Mouse (Mus musculus) kidney, embryonic 14.5 days (tissue): Measurements from ENCODE around the gene Gm49380. TPM values are rescaled to one million over a fixed set of nuclear protein-coding genes. Genes with fewer than 3 reads are reported as not detected.
A peak's percentile ranks its signal among the peaks of the same experiment; 100 is the strongest.

ENCODE experiments used
- ATAC-seq: fragments of 200-750 bp; cut with Nextera tagmentation; 2 replicates; pipeline ENCODE4 v1.8.0; 2017; ENCODE audit warnings: moderate number of reproducible peaks, mild to moderate bottlenecking, moderate TSS enrichment, moderate library complexity; ENCODE audit not compliant: low FRiP score, low TSS enrichment
- H3K27ac ChIP-seq: fragments of 300-500 bp; sonication (generic); 2 replicates; pipeline ENCODE4 v1.5.1; 2014; ENCODE audit warnings: low read depth, mild to moderate bottlenecking, low read length, moderate library complexity, mixed read lengths
- H3K27me3 ChIP-seq: fragments of 300-500 bp; sonication (generic); 2 replicates; pipeline ENCODE4 v1.6.1; 2014; ENCODE audit warnings: mild to moderate bottlenecking, low read length; ENCODE audit not compliant: control insufficient read depth, insufficient read depth
- H3K36me3 ChIP-seq: fragments of 300-500 bp; sonication (generic); 2 replicates; pipeline ENCODE4 v1.6.1; 2014; ENCODE audit warnings: low read length, mixed read lengths; ENCODE audit not compliant: control insufficient read depth, insufficient read depth
- H3K4me1 ChIP-seq: fragments of 300-500 bp; sonication (generic); 2 replicates; pipeline ENCODE4 v1.6.1; 2014; ENCODE audit warnings: low read length, mixed read lengths; ENCODE audit not compliant: control insufficient read depth, insufficient read depth
- H3K4me2 ChIP-seq: fragments of 300-500 bp; sonication (generic); replicated peaks from 2 replicates; pipeline ENCODE4 v1.6.1; 2014; ENCODE audit warnings: low read depth, mild to moderate bottlenecking, low read length
- H3K4me3 ChIP-seq: fragments of 300-500 bp; sonication (generic); 2 replicates; pipeline ENCODE4 v1.5.1; 2014; ENCODE audit warnings: mild to moderate bottlenecking, low read length
- H3K9ac ChIP-seq: fragments of 300-500 bp; sonication (generic); 2 replicates; pipeline ENCODE4 v1.6.1; 2014; ENCODE audit warnings: low read depth, mild to moderate bottlenecking, low read length, moderate library complexity
- H3K9me3 ChIP-seq: fragments of 300-500 bp; sonication (generic); 2 replicates; pipeline ENCODE4 v1.6.1; 2016; ENCODE audit warnings: low read length; ENCODE audit not compliant: control insufficient read depth
- WGBS: fragments of 180-500 bp; shearing (Covaris S2); extraction: QIAGEN DNeasy Blood & Tissue Kit; methylation state at CpG from one replicate; pipeline ENCODE4 v1.1.7; 2014; 5-methylcytosine and 5-hydroxymethylcytosine counted together
- polyA plus RNA-seq: library from polyadenylated mRNA; unstranded; fragments of >200 nt; fragmentation: Nextera tagmentation; extraction: Ambion mirVana; gene quantifications from 2 replicates; pipeline ENCODE4 v1.2.1, GENCODE M21; 2014

The Gm49380 gene
- polyA plus RNA-seq, 1 experiment from 2014 or later, result 0.14 TPM

GRCm38 (mm10) chr9:44082266-44082665, 31.0 kb downstream of the Gm49380 start:
- Histone ChIP-seq H3K4me3 (no peak overlapping the region), H3K4me1 (peaks cover 45% of the 10 kb centered on the region), H3K27ac (no peak overlapping the region), H3K9ac (no peak overlapping the region), H3K9me3 (no peaks in the 10 kb centered on the region), H3K4me2 (no peak overlapping the region), H3K27me3 (0 out of 2 replicates have a peak, but pooled peaks cover 6% of the 10 kb centered on the region), H3K36me3 (no peaks in the 10 kb centered on the region)
- ATAC-seq, result no peak
- 93% methylated on average over 5 of the region's 5 CpGs for WGBS

DNA sequence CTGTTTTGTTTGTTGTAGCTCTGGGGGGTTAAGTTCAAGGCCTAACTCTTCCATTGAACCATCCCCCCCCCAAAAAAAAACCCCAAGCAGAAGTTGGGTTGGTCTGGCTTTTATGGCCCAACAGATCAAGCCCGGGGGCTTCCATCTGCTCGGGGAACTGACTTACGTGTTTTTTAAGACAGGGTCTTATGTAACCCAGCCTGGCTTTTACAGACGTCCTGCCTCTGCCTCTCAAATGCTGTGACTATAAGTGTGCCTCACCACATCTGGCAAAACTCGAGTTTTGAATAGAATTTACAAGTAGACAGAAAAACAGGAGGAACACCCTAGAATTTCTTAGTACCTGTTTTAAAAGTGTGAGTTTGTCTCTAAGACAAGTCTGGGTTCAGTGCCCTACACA, 31.7 kb downstream of the Gm49380 start:
- no peak for ATAC-seq
- H3K4me1 ChIP-seq, result peaks cover 45% of the 10 kb centered on the region
- no peak overlapping the region for H3K4me3 ChIP-seq
- 0 out of 2 replicates have a peak, but pooled peaks cover 6% of the 10 kb centered on the region for H3K27me3 ChIP-seq
- H3K9me3 ChIP-seq, result no peaks in the 10 kb centered on the region
- H3K4me2 ChIP-seq, result no peak overlapping the region
- H3K9ac ChIP-seq, result no peak overlapping the region
- no peak overlapping the region for H3K27ac ChIP-seq
- 66% methylated on average over 5 of the region's 5 CpGs for WGBS
- H3K36me3 ChIP-seq, result no peaks in the 10 kb centered on the region

DNA sequence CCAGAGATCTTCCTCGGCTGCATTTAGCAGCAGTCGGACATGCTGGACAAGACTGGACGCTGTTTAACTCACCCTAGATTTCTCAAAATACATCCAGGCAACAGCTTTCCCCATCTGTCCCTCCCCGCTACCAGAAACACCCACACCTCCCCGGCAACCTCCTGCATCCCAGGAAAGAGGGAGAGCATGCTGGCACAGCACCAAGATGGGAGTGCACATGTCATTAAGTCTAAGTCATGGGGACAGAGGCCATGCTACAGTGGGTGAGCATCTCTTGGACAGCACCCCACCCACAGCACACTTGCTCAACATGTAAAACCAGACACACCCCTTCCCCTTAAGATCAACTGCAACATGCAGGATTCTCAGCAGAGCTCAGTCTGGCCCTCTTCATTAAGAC, 32.3 kb downstream of the Gm49380 start:
- no peak for ATAC-seq
- Histone ChIP-seq H3K36me3 (no peaks in the 10 kb centered on the region), H3K27me3 (0 out of 2 replicates have a peak, but pooled peaks cover 3% of the 10 kb centered on the region), H3K9me3 (no peaks in the 10 kb centered on the region), H3K9ac (no peak overlapping the region), H3K27ac (no peak overlapping the region), H3K4me1 (peaks cover 41% of the 10 kb centered on the region), H3K4me3 (no peak overlapping the region), H3K4me2 (no peak overlapping the region)
- 68% methylated on average over 5 of the region's 5 CpGs for WGBS

DNA sequence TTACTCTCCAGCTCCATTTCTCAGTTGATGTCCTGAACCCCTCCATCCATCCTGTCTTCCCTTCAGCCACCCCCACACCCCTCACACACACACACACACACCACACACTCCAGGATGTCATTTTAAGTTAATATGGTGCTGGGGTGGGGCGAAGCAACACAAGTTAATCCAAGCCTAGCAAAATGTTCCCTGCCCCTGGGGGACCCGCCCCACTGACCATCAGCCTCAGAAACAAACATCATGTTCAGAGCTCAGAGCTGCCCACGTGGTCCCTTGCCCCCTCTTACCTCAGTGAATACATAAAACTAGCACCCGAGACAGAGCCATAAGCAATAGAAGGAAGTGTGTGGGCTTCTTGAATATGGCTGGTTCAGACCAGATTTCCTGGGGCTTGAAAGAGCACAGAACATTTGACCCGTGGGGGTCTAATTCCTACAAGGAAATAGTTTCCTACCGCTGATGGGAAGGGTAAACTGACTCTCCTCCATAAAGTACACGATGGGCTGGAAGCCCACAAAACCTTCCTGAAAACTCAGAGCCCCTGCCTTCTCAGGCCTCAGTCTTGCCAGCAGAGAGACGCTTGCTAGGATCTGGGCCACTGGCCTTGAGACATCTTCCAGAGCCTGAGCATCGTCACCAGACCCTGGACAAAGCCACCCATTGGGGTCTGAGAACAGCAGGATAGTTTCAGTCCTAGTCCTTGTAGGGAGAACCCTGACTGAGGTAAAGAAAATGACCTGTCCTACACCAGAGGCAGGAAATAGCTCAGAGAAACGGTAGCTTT, 33.1 kb downstream of the Gm49380 start:
- H3K27ac ChIP-seq, result no peak overlapping the region; the same call in 1 of the 2 replicates
- ATAC-seq, result no peak
- no peak overlapping the region for H3K9ac ChIP-seq
- peaks cover 33% of the 10 kb centered on the region for H3K4me1 ChIP-seq
- no peaks in the 10 kb centered on the region for H3K27me3 ChIP-seq
- H3K4me3 ChIP-seq, result no peak overlapping the region
- 47% methylated on average over 10 of the region's 10 CpGs for WGBS
- no peak overlapping the region for H3K4me2 ChIP-seq
- H3K9me3 ChIP-seq, result no peaks in the 10 kb centered on the region
- H3K36me3 ChIP-seq, result no peaks in the 10 kb centered on the region

DNA sequence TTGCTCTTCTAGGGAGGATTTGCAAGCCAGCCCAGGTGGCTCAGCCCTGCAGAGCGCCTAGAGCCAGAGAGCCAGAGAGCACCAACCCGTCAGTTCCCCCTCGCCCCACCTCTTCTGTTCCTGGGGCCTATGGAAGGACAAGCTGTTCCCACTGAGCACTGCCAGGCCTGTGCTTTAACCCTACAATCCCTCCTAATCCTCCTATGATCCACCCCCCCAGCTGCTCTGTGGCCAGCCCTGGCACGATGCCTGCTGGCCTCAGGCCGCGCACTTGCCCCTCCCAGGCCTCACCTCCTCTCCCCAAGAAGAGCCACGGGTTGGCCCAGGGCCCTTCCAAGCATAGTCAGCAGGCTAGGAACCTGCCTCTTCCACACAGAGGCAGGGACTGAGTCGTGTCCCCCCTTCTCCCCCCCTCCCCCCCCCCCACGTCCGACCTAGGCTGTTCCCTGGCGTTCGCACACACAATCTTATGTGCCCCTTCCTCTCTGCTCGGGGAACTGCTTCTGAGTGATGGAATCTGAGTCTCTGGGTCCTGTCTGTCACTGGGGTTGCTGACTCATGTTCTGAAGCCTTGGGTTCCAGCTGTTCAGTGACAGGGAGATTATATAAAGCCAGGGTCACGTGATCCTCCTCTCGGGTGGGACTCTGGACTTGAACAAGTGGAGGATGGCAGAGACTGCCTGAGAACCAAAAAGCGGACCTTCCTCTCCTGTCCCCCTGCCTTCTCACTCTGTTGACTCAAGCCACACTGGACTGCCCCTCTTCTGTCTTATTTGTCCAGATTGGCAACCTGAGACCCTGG, 34.1 kb downstream of the Gm49380 start:
- WGBS, result 33% methylated on average over 16 of the region's 16 CpGs
- H3K36me3 ChIP-seq, result no peaks in the 10 kb centered on the region
- H3K4me2 ChIP-seq, result no peak overlapping the region
- no peak overlapping the region for H3K4me3 ChIP-seq
- ATAC-seq, result peak; percentile 33; the same call in 1 of the 2 replicates
- peaks cover 29% of the 10 kb centered on the region for H3K4me1 ChIP-seq
- no peaks in the 10 kb centered on the region for H3K9me3 ChIP-seq
- peak overlapping the region; percentile 30; the same call in 1 of the 2 replicates for H3K27ac ChIP-seq
- no peaks in the 10 kb centered on the region for H3K27me3 ChIP-seq
- H3K9ac ChIP-seq, result no peak overlapping the region

DNA sequence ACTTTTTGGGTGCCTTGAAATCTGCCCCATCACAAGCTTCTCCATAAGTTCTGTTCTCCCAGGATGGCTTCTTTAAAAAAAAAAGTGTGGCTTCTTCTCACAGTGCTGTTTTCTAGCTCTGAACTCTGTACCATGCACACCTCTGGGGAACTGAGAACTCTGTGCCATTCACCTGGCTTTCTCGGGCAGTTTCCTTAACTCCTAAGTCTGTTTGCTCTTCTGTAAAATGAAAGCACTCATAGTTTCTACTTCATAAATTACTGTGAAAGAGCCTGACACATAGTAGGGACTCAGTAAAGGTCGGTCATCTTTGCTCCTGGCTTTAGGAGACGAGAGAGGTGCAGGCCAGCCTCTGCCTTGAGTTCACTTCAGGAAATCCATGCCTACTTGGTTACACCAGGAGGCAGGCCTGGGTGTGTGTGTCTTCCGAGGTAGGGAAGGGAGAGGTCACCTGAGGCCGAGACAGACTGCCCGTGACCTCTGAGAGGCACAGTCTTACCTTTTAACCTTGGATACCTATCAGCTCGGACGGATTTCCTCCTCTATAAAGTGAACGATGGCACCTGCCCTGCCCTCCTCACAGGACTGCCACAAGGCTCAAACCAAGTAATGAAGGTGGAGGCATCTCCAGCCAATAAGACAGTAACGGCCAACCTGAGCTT, 35.0 kb downstream of the Gm49380 start:
- Histone ChIP-seq H3K4me1 (peaks cover 20% of the 10 kb centered on the region), H3K27ac (peak overlapping the region; percentile 30; the same call in 1 of the 2 replicates), H3K9ac (no peak overlapping the region), H3K4me2 (no peak overlapping the region), H3K27me3 (no peaks in the 10 kb centered on the region), H3K36me3 (no peaks in the 10 kb centered on the region), H3K4me3 (no peak overlapping the region), H3K9me3 (no peaks in the 10 kb centered on the region)
- no peak for ATAC-seq
- WGBS, result 67% methylated on average over 10 of the region's 10 CpGs

- Histone ChIP-seq H3K9ac (no peak overlapping the region), H3K9me3 (no peaks in the 10 kb centered on the region), H3K27me3 (no peaks in the 10 kb centered on the region), H3K36me3 (no peaks in the 10 kb centered on the region), H3K4me1 (peaks cover 19% of the 10 kb centered on the region), H3K4me3 (no peak overlapping the region), H3K27ac (no peak overlapping the region), H3K4me2 (no peak overlapping the region)
- ATAC-seq, result no peak
- 87% methylated on average over 11 of the region's 11 CpGs for WGBS
These were observed 35.9 kb downstream of the Gm49380 start for GRCm38 (mm10) chr9:44077266-44077910.

GRCm38 (mm10) chr9:44076764-44077120, 36.6 kb downstream of the Gm49380 start:
- H3K27me3 ChIP-seq, result no peaks in the 10 kb centered on the region
- no peak overlapping the region for H3K4me2 ChIP-seq
- no peaks in the 10 kb centered on the region for H3K36me3 ChIP-seq
- no peak for ATAC-seq
- 28% methylated on average over 5 of the region's 5 CpGs for WGBS
- no peak overlapping the region for H3K27ac ChIP-seq
- no peak overlapping the region for H3K4me3 ChIP-seq
- no peaks in the 10 kb centered on the region for H3K9me3 ChIP-seq
- no peak overlapping the region for H3K9ac ChIP-seq
- peaks cover 22% of the 10 kb centered on the region for H3K4me1 ChIP-seq
